Mouse (Mus musculus) midbrain, embryonic 12.5 days (tissue): Measurements from ENCODE around the gene Epm2a. TPM values are rescaled to one million over a fixed set of nuclear protein-coding genes. Genes with fewer than 3 reads are reported as not detected.
"Not testable (repeated sequence)": the region's sequence is repeated elsewhere in the genome, so short reads cannot be mapped to it uniquely, and the experiment has no call there.

Source experiments
- ATAC-seq: fragments of 200-750 bp; cut with Nextera tagmentation; 2 replicates; pipeline ENCODE4 v1.8.0; 2017; ENCODE audit warnings: low read depth, moderate TSS enrichment, moderate library complexity; ENCODE audit not compliant: low FRiP score
- H3K27ac ChIP-seq: fragments of 300-500 bp; sonication (generic); replicated peaks from 2 replicates; pipeline ENCODE4 v1.5.1; 2016; ENCODE audit warnings: mild to moderate bottlenecking
- H3K27me3 ChIP-seq: fragments of 300-500 bp; sonication (generic); 2 replicates; pipeline ENCODE4 v1.6.1; 2016; ENCODE audit warnings: mild to moderate bottlenecking
- H3K36me3 ChIP-seq: fragments of 300-500 bp; sonication (generic); 2 replicates; pipeline ENCODE4 v1.6.1; 2016
- H3K4me1 ChIP-seq: fragments of 300-500 bp; sonication (generic); 2 replicates; pipeline ENCODE4 v1.6.1; 2016
- H3K4me2 ChIP-seq: fragments of 300-500 bp; sonication (generic); replicated peaks from 2 replicates; pipeline ENCODE4 v1.6.1; 2016; ENCODE audit warnings: mild to moderate bottlenecking, moderate library complexity
- H3K4me3 ChIP-seq: fragments of 300-500 bp; sonication (generic); 2 replicates; pipeline ENCODE4 v1.5.1; 2016; ENCODE audit warnings: mild to moderate bottlenecking
- H3K9ac ChIP-seq: fragments of 300-500 bp; sonication (generic); replicated peaks from 2 replicates; pipeline ENCODE4 v1.6.1; 2016; ENCODE audit warnings: mild to moderate bottlenecking, moderate library complexity
- H3K9me3 ChIP-seq: fragments of 300-500 bp; sonication (generic); 2 replicates; pipeline ENCODE4 v1.6.1; 2016; ENCODE audit warnings: mild to moderate bottlenecking
- WGBS: fragments of 180-500 bp; shearing (Covaris S2); methylation state at CpG from one replicate; pipeline ENCODE4 v1.1.7; 2016; 5-methylcytosine and 5-hydroxymethylcytosine counted together
- polyA plus RNA-seq: library from polyadenylated mRNA; unstranded; fragments of >200 nt; fragmentation: Nextera tagmentation; extraction: Ambion mirVana; gene quantifications from 2 replicates; pipeline ENCODE4 v1.2.1, GENCODE M21; 2016

Epm2a gene
- polyA plus RNA-seq, 1 experiment from 2014 or later, result 1.6 TPM

DNA sequence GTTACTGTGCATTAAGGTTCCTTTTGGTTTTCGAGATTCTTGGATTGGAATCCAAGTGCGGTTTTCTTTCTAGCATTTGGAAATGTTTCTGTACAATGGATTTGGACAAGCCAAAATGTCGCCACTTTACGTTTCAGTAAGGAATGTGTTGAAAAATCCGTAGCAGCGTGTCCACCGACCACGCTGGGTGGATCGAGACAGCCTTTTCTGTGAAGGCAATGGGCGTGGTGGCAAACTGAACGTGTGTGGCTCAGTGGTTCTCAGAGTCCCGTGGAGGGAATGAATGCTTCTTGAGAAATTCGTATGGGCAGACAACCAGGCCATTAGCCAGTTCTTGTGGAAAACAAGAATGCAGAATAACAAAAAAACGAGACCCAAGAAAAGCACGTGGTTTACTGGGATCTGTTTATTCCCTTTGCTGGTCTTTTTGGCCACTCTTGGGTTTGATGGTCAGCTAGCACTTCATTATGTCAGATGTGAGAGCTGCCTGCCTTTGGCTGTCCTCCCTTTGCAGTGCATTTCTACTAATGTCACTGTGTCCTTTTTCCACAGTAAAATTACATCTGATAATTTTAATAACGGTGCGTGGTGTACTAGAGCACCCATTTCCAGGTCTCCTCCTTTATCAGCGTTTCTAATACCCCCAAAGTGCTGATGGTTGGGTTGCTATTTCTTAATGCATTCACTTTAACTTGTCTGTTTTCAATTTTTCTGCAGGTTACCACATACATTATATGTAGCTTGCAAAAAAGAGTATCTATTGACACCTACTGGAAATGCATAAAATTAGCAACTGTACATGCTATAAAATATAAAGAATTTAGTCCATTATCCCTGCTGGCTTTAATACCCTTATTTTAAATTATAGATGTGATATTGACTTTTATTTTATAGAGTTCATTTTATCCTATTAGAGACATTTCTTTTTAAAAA is 1.6 kb downstream of the Epm2a start:
- H3K27ac ChIP-seq, result no peak overlapping the region
- H3K4me1 ChIP-seq, result no peaks in the 10 kb centered on the region
- no peak overlapping the region for H3K4me2 ChIP-seq
- ATAC-seq, result no peak
- peaks cover 6% of the 10 kb centered on the region; the same call in 1 of the 2 replicates for H3K9me3 ChIP-seq
- H3K27me3 ChIP-seq, result no peaks in the 10 kb centered on the region
- WGBS, result 83% methylated on average over 18 of the region's 18 CpGs
- no peaks in the 10 kb centered on the region for H3K36me3 ChIP-seq
- no peak overlapping the region for H3K4me3 ChIP-seq
- H3K9ac ChIP-seq, result no peak overlapping the region

- H3K4me3 ChIP-seq, H3K4me1 ChIP-seq, H3K27me3 ChIP-seq, H3K9me3 ChIP-seq, ATAC-seq, H3K4me2 ChIP-seq, H3K9ac ChIP-seq, H3K36me3 ChIP-seq, H3K27ac ChIP-seq: not testable (repeated sequence)
- WGBS, result 97% methylated on average over 3 of the region's 3 CpGs
Measured at GRCm38 (mm10) chr10:11350243-11350974, 7.2 kb downstream of the Epm2a start.

- H3K4me1 ChIP-seq, result no peaks in the 10 kb centered on the region
- no peaks in the 10 kb centered on the region for H3K27me3 ChIP-seq
- ATAC-seq, result no peak
- H3K4me3 ChIP-seq, result no peak overlapping the region
- no peak overlapping the region for H3K27ac ChIP-seq
- no peak overlapping the region for H3K9ac ChIP-seq
- no peaks in the 10 kb centered on the region for H3K36me3 ChIP-seq
- WGBS, result 88% methylated on average over 8 of the region's 8 CpGs
- no peak overlapping the region for H3K4me2 ChIP-seq
- H3K9me3 ChIP-seq, result no peaks in the 10 kb centered on the region
Measured at GRCm38 (mm10) chr10:11354609-11355008, 11.4 kb downstream of the Epm2a start.

DNA sequence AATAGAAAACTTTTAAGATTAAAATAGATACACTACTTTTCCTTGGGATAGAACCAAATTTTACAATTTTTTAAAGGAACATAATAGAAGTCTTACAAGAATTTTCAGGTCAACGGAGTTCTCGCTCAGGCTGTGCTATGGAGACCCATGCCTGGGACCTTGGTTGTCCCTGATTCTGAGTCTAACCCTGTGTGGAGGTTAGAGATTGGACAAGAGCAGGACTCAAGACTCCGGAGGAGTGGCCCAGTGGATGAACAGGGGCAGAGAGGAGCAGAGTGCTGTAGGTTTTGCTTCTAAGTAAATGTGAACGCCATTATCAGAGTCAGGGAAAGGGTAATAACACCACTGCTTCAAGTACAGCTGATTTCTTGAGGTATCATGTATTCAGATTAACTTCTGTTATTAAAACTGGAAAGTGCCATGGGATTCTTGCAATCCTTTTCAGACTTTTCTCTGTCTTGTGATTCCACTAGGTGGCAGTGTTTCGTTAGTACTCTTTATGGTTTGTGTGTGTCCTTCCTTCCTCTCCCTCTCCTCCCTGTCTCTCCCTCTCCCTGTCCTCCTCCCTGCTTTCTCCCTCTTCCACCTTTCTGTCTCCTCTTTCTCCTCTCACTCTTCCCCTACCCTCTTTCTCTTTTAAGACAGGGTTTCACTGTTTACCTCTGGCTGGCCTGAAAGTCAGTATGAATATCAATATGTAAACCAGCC is 18.9 kb downstream of the Epm2a start:
- WGBS, result 57% methylated on average over 5 of the region's 5 CpGs
- H3K4me2 ChIP-seq, result no peak overlapping the region
- H3K9me3 ChIP-seq, result no peaks in the 10 kb centered on the region
- H3K27me3 ChIP-seq, result no peaks in the 10 kb centered on the region
- no peak overlapping the region for H3K9ac ChIP-seq
- H3K4me3 ChIP-seq, result no peak overlapping the region
- H3K36me3 ChIP-seq, result no peaks in the 10 kb centered on the region
- peak; percentile 58; the same call in 1 of the 2 replicates for ATAC-seq
- no peaks in the 10 kb centered on the region for H3K4me1 ChIP-seq
- H3K27ac ChIP-seq, result no peak overlapping the region

DNA sequence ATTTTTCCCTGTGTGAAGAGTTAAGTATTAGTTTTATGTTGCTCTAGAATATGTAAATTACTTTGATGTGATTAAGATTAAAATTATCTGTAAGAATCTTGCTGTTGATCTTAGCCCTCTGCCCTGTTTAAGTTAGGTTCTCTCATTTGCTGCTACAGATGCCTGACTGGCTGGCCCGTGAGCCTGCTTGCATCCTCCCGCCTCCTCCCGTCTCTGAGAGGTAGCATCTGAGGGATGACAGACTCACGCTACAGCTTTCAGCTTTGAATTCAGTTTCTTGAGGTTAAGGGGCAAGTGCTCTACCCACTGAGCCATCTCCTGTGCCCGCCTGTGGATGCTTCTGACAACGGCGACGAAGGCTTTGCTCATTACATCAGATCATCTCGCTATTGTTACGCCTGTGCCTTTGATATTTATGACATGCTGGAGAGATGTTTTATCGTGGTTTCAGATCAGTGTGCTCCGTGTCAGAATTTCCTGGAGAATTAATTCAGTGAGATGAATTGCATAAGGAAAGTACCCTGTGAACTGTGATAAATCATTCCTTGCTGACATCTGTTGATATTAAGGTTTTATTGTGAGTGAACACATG is 19.8 kb downstream of the Epm2a start:
- Histone ChIP-seq H3K27me3 (no peaks in the 10 kb centered on the region), H3K4me1 (no peaks in the 10 kb centered on the region), H3K36me3 (no peaks in the 10 kb centered on the region), H3K9me3 (no peaks in the 10 kb centered on the region), H3K4me3 (no peak overlapping the region), H3K9ac (no peak overlapping the region), H3K27ac (no peak overlapping the region), H3K4me2 (no peak overlapping the region)
- peak; percentile 54; the same call in 1 of the 2 replicates for ATAC-seq
- WGBS, result 76% methylated on average over 12 of the region's 12 CpGs

DNA sequence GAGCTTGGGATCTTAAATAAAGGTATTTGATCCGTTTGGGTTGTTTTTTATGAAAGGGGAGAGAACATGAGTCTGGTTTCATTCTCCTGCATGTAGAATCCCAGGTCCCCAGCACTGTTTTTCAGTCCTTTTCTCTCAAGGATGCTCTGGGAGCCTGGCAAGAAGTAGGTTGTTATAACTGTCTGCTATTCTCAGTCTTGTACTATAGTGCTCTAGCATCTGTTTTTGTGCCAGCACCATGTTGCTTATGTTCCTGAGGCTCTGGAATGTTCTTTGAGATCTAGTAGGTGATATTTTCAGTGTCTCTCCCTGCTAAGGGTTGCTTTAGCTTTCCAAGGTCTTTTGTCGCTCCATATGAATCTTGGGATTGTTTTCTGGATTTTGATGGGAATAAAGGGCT is 38.1 kb downstream of the Epm2a start:
- no peaks in the 10 kb centered on the region for H3K36me3 ChIP-seq
- H3K27me3 ChIP-seq, result no peaks in the 10 kb centered on the region
- H3K4me3 ChIP-seq, result no peak overlapping the region
- no peaks in the 10 kb centered on the region for H3K9me3 ChIP-seq
- no peak overlapping the region for H3K4me2 ChIP-seq
- no peaks in the 10 kb centered on the region for H3K4me1 ChIP-seq
- no peak for ATAC-seq
- no peak overlapping the region for H3K9ac ChIP-seq
- WGBS, result 65% methylated on average over 2 of the region's 2 CpGs
- H3K27ac ChIP-seq, result no peak overlapping the region

DNA sequence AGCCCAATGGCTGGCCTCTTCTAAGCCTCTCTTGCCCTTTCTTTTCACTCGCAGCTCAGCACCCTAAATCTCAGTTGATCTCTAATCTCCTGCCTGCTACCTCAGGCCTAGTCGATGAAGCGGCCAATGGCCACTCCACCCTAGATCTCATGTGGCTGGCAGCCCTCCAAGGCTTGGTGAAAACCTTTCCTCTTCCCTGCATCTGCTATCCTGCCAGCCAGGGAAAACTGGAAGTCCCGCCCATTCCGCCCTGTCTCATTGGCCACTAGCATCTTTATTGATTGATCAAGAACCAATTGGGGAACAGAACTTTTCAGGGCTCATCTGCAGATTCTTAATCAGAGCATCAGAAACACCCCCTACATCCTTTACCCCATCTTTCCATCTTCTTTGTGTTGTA is 67.7 kb downstream of the Epm2a start:
- no peak for ATAC-seq
- Histone ChIP-seq H3K27ac (no peak overlapping the region), H3K27me3 (no peaks in the 10 kb centered on the region), H3K9me3 (no peaks in the 10 kb centered on the region), H3K4me1 (no peaks in the 10 kb centered on the region), H3K4me2 (no peak overlapping the region), H3K36me3 (no peaks in the 10 kb centered on the region), H3K4me3 (no peak overlapping the region), H3K9ac (no peak overlapping the region)
- WGBS, result 78% methylated on average over 5 of the region's 5 CpGs

GRCm38 (mm10) chr10:11420071-11420470 is 76.9 kb downstream of the Epm2a start:
- Histone ChIP-seq H3K27me3 (no peaks in the 10 kb centered on the region), H3K4me2 (no peak overlapping the region), H3K4me3 (no peak overlapping the region), H3K9me3 (no peaks in the 10 kb centered on the region), H3K4me1 (no peaks in the 10 kb centered on the region), H3K27ac (no peak overlapping the region), H3K9ac (no peak overlapping the region), H3K36me3 (no peaks in the 10 kb centered on the region)
- WGBS, result 87% methylated on average over 3 of the region's 3 CpGs
- ATAC-seq, result no peak

GRCm38 (mm10) chr10:11429059-11429812 is 86.0 kb downstream of the Epm2a start:
- H3K27me3 ChIP-seq, result no peaks in the 10 kb centered on the region
- H3K9ac ChIP-seq, result no peak overlapping the region
- H3K4me1 ChIP-seq, result no peaks in the 10 kb centered on the region
- no peak overlapping the region for H3K27ac ChIP-seq
- no peak overlapping the region for H3K4me3 ChIP-seq
- H3K4me2 ChIP-seq, result no peak overlapping the region
- 63% methylated on average over 12 of the region's 12 CpGs for WGBS
- H3K9me3 ChIP-seq, result no peaks in the 10 kb centered on the region
- ATAC-seq, result no peak
- H3K36me3 ChIP-seq, result no peaks in the 10 kb centered on the region

GRCm38 (mm10) chr10:11436961-11437360 is 93.8 kb downstream of the Epm2a start:
- Histone ChIP-seq H3K4me3 (no peak overlapping the region), H3K4me1 (no peaks in the 10 kb centered on the region), H3K9ac (no peak overlapping the region), H3K4me2 (no peak overlapping the region), H3K27ac (no peak overlapping the region), H3K9me3 (no peaks in the 10 kb centered on the region), H3K27me3 (no peaks in the 10 kb centered on the region), H3K36me3 (no peaks in the 10 kb centered on the region)
- no peak for ATAC-seq
- 76% methylated on average over 1 of the region's 1 CpGs for WGBS

GRCm38 (mm10) chr10:11438461-11438860 is 95.3 kb downstream of the Epm2a start:
- H3K9me3 ChIP-seq, result no peaks in the 10 kb centered on the region
- H3K9ac ChIP-seq, result no peak overlapping the region
- 90% methylated on average over 10 of the region's 10 CpGs for WGBS
- no peak for ATAC-seq
- H3K4me1 ChIP-seq, result no peaks in the 10 kb centered on the region
- no peaks in the 10 kb centered on the region for H3K27me3 ChIP-seq
- H3K27ac ChIP-seq, result no peak overlapping the region
- H3K4me3 ChIP-seq, result no peak overlapping the region
- H3K4me2 ChIP-seq, result no peak overlapping the region
- H3K36me3 ChIP-seq, result no peaks in the 10 kb centered on the region
